Mouse (Mus musculus): Measurements from ENCODE around the gene Ago4. TPM values are rescaled to one million over a fixed set of nuclear protein-coding genes. Genes with fewer than 3 reads are reported as not detected.
A peak's percentile ranks its signal among the peaks of the same experiment; 100 is the strongest.

The Ago4 gene
- polyA plus RNA-seq, 1 experiment from 2014 or later = 3.8 TPM

- peak overlapping the region; percentile 56 for H3K27ac ChIP-seq (ENCODE audit: low read length)
- H3K9ac ChIP-seq (ENCODE audit: low read length) = no peak overlapping the region
- 0 out of 2 replicates have a peak, but pooled peaks cover 2% of the 10 kb centered on the region for H3K36me3 ChIP-seq (ENCODE audit: control insufficient read depth, insufficient read depth, low read length)
- no peak overlapping the region for H3K4me2 ChIP-seq (ENCODE audit: low read depth, low read length)
- peaks cover 9% of the 10 kb centered on the region for H3K4me1 ChIP-seq (replicated peaks; ENCODE audit: control insufficient read depth, insufficient read depth, low read length)
- WGBS = 42% methylated on average over 6 of the region's 6 CpGs
- H3K9me3 ChIP-seq (ENCODE audit: control insufficient read depth, low read length) = no peaks in the 10 kb centered on the region
- no peak overlapping the region for H3K4me3 ChIP-seq (ENCODE audit: low read length)
- H3K27me3 ChIP-seq (ENCODE audit: control insufficient read depth, insufficient read depth, low read depth, low read length) = no peaks in the 10 kb centered on the region
- ATAC-seq (ENCODE audit: low read depth) = peak; percentile 89
Measured at GRCm38 (mm10) chr4:126502141-126502976, 30.9 kb downstream of the Ago4 start.

DNA sequence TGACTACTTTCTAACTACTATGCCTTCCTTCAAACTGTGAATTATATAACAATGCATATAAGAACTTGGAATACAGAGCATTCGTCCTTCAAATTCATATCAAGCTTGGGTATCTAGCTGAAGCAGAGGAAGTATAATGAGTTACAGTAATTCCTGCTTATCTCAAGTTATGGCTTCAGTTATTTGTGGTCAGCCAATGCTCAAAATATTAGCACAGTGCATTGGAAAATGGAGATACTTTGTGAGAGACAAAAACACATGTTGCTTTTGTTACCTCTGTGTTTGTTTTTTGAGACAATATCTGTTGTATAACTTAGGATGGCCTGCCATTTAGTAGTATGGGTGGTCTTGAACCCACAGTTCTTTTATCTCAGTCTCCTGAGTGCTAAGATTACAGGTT lies 34.7 kb downstream of the Ago4 start:
- Histone ChIP-seq H3K9me3 (ENCODE audit: control insufficient read depth, low read length) (no peaks in the 10 kb centered on the region), H3K4me3 (ENCODE audit: low read length) (no peak overlapping the region), H3K4me2 (ENCODE audit: low read depth, low read length) (no peak overlapping the region), H3K9ac (ENCODE audit: low read length) (no peak overlapping the region), H3K27ac (ENCODE audit: low read length) (no peak overlapping the region), H3K4me1 (replicated peaks; ENCODE audit: control insufficient read depth, insufficient read depth, low read length) (peaks cover 18% of the 10 kb centered on the region), H3K36me3 (ENCODE audit: control insufficient read depth, insufficient read depth, low read length) (no peaks in the 10 kb centered on the region), H3K27me3 (ENCODE audit: control insufficient read depth, insufficient read depth, low read depth, low read length) (no peaks in the 10 kb centered on the region)
- 79% methylated on average over 1 of the region's 1 CpGs for WGBS
- no peak for ATAC-seq (ENCODE audit: low read depth)

GRCm38 (mm10) chr4:126496963-126497362 lies 36.3 kb downstream of the Ago4 start:
- no peak overlapping the region for H3K4me2 ChIP-seq (ENCODE audit: low read depth, low read length)
- no peaks in the 10 kb centered on the region for H3K27me3 ChIP-seq (ENCODE audit: control insufficient read depth, insufficient read depth, low read depth, low read length)
- H3K9ac ChIP-seq (ENCODE audit: low read length) = no peak overlapping the region
- no peak for ATAC-seq (ENCODE audit: low read depth)
- no peak overlapping the region for H3K4me3 ChIP-seq (ENCODE audit: low read length)
- H3K36me3 ChIP-seq (ENCODE audit: control insufficient read depth, insufficient read depth, low read length) = peaks cover 5% of the 10 kb centered on the region; the same call in 1 of the 2 replicates
- H3K4me1 ChIP-seq (replicated peaks; ENCODE audit: control insufficient read depth, insufficient read depth, low read length) = peaks cover 9% of the 10 kb centered on the region
- peak overlapping the region; percentile 93 for H3K27ac ChIP-seq (ENCODE audit: low read length)
- no peaks in the 10 kb centered on the region for H3K9me3 ChIP-seq (ENCODE audit: control insufficient read depth, low read length)
- WGBS = 63% methylated on average over 2 of the region's 2 CpGs

DNA sequence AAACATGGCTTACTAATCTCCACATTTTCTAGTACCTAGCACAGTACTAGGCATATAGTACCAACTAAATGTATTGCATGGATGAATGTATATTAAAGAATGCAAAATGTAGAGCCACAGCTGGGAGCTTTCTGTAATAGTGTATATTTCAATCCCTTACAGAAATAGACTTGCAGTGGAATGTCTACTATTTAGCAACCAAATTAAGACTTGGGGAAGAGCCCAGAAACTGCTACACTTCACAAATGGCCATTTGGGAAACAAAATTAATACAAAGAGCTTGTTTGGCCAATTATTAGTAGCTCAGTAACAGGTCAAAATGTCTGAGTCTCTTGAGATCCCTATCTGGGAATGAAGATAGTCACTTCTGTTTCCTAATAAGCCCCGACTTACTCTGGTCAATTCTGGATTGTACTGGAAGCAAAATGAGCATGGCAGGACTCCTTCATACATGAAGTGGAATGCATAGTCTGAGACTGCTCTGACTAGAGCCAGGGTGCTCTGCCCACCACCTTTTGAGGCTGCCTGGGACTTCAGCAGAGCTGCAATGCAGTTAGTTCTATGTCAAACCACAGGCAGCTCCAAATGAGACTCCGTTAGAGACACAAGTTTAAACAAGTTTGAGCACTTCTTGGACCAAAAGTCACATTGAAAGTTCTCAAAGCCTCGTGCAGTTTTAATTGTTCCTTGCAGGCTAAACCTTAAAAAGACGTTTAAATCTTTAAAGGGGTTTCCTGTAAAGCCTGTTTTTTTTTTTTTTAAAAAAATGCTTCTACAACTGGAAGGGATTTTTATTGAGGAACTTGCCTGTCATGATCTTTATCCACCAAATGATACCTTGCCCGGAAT lies 37.1 kb downstream of the Ago4 start:
- Histone ChIP-seq H3K27me3 (ENCODE audit: control insufficient read depth, insufficient read depth, low read depth, low read length) (no peaks in the 10 kb centered on the region), H3K4me1 (replicated peaks; ENCODE audit: control insufficient read depth, insufficient read depth, low read length) (peaks cover 9% of the 10 kb centered on the region), H3K4me2 (ENCODE audit: low read depth, low read length) (no peak overlapping the region), H3K36me3 (ENCODE audit: control insufficient read depth, insufficient read depth, low read length) (peaks cover 5% of the 10 kb centered on the region; the same call in 1 of the 2 replicates), H3K9me3 (ENCODE audit: control insufficient read depth, low read length) (no peaks in the 10 kb centered on the region), H3K4me3 (ENCODE audit: low read length) (no peak overlapping the region), H3K9ac (ENCODE audit: low read length) (no peak overlapping the region), H3K27ac (ENCODE audit: low read length) (peak overlapping the region; percentile 97)
- ATAC-seq (ENCODE audit: low read depth) = peak; percentile 90
- WGBS = 45% methylated on average over 5 of the region's 5 CpGs

DNA sequence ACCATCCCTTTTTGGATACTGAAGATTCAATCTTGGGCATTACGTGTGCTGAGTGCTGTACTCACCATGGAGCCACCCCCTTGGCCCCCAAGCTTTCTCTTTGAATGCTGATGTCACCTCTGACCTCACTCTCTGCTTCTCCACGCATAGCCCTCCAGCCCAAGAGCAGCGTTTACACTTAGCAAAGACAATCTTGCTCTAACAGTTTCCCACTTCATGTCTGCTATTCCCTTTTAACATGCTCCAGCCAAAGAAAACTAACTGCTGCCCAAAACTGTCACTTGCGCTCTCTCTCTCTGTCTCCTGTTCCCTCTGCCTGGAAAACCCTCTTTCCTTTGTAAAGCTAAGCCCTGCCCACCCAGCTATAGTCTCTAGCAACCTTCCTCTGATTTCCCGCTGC lies 37.8 kb downstream of the Ago4 start:
- H3K9ac ChIP-seq (ENCODE audit: low read length) = no peak overlapping the region
- ATAC-seq (ENCODE audit: low read depth) = peak; percentile 84
- H3K27ac ChIP-seq (ENCODE audit: low read length) = peak overlapping the region; percentile 97
- H3K4me3 ChIP-seq (ENCODE audit: low read length) = no peak overlapping the region
- no peak overlapping the region for H3K4me2 ChIP-seq (ENCODE audit: low read depth, low read length)
- peaks cover 11% of the 10 kb centered on the region for H3K4me1 ChIP-seq (replicated peaks; ENCODE audit: control insufficient read depth, insufficient read depth, low read length)
- H3K36me3 ChIP-seq (ENCODE audit: control insufficient read depth, insufficient read depth, low read length) = peaks cover 5% of the 10 kb centered on the region; the same call in 1 of the 2 replicates
- no peaks in the 10 kb centered on the region for H3K9me3 ChIP-seq (ENCODE audit: control insufficient read depth, low read length)
- WGBS = 38% methylated on average over 5 of the region's 5 CpGs
- H3K27me3 ChIP-seq (ENCODE audit: control insufficient read depth, insufficient read depth, low read depth, low read length) = no peaks in the 10 kb centered on the region

GRCm38 (mm10) chr4:126493416-126493815 lies 39.9 kb downstream of the Ago4 start:
- ATAC-seq (ENCODE audit: low read depth) = no peak
- Histone ChIP-seq H3K36me3 (ENCODE audit: control insufficient read depth, insufficient read depth, low read length) (peaks cover 5% of the 10 kb centered on the region; the same call in 1 of the 2 replicates), H3K9me3 (ENCODE audit: control insufficient read depth, low read length) (no peaks in the 10 kb centered on the region), H3K27ac (ENCODE audit: low read length) (no peak overlapping the region), H3K4me3 (ENCODE audit: low read length) (no peak overlapping the region), H3K27me3 (ENCODE audit: control insufficient read depth, insufficient read depth, low read depth, low read length) (no peaks in the 10 kb centered on the region), H3K4me2 (ENCODE audit: low read depth, low read length) (no peak overlapping the region), H3K4me1 (replicated peaks; ENCODE audit: control insufficient read depth, insufficient read depth, low read length) (peaks cover 11% of the 10 kb centered on the region), H3K9ac (ENCODE audit: low read length) (no peak overlapping the region)
- 70% methylated on average over 4 of the region's 4 CpGs for WGBS

- H3K4me2 ChIP-seq (ENCODE audit: low read depth, low read length) = no peak overlapping the region
- no peaks in the 10 kb centered on the region for H3K9me3 ChIP-seq (ENCODE audit: control insufficient read depth, low read length)
- no peaks in the 10 kb centered on the region for H3K27me3 ChIP-seq (ENCODE audit: control insufficient read depth, insufficient read depth, low read depth, low read length)
- peaks cover 10% of the 10 kb centered on the region for H3K4me1 ChIP-seq (replicated peaks; ENCODE audit: control insufficient read depth, insufficient read depth, low read length)
- ATAC-seq (ENCODE audit: low read depth) = no peak
- H3K27ac ChIP-seq (ENCODE audit: low read length) = no peak overlapping the region
- H3K4me3 ChIP-seq (ENCODE audit: low read length) = no peak overlapping the region
- peaks cover 5% of the 10 kb centered on the region; the same call in 1 of the 2 replicates for H3K36me3 ChIP-seq (ENCODE audit: control insufficient read depth, insufficient read depth, low read length)
- 56% methylated on average over 5 of the region's 5 CpGs for WGBS
- H3K9ac ChIP-seq (ENCODE audit: low read length) = no peak overlapping the region
Measured at GRCm38 (mm10) chr4:126491977-126492376, 41.3 kb downstream of the Ago4 start.

DNA sequence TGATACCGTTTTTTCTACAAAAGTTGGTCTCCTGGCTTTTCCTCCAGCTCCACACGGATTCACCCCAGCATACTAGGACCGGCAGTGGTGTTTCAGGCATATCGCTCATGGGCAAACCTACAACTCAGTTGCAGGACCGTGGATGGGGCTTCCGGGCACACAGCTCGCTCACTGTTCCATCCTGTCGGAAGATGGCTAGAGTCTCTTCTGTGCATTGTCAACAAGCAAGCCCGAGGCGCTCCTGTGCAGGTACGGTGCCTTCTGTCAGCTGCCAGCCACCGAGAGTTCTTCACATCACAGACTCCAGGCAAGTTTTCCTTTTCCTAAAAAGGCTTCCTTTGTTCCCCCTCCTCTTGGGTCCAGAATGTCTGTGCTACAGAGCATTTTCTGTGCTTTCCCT lies 42.5 kb downstream of the Ago4 start:
- no peak overlapping the region for H3K4me3 ChIP-seq (ENCODE audit: low read length)
- H3K36me3 ChIP-seq (ENCODE audit: control insufficient read depth, insufficient read depth, low read length) = peaks cover 5% of the 10 kb centered on the region; the same call in 1 of the 2 replicates
- H3K27ac ChIP-seq (ENCODE audit: low read length) = no peak overlapping the region
- H3K27me3 ChIP-seq (ENCODE audit: control insufficient read depth, insufficient read depth, low read depth, low read length) = no peaks in the 10 kb centered on the region
- WGBS = 65% methylated on average over 12 of the region's 12 CpGs
- no peak for ATAC-seq (ENCODE audit: low read depth)
- H3K4me2 ChIP-seq (ENCODE audit: low read depth, low read length) = no peak overlapping the region
- no peaks in the 10 kb centered on the region for H3K9me3 ChIP-seq (ENCODE audit: control insufficient read depth, low read length)
- no peak overlapping the region for H3K9ac ChIP-seq (ENCODE audit: low read length)
- H3K4me1 ChIP-seq (replicated peaks; ENCODE audit: control insufficient read depth, insufficient read depth, low read length) = peaks cover 5% of the 10 kb centered on the region; the same call in 1 of the 2 replicates

DNA sequence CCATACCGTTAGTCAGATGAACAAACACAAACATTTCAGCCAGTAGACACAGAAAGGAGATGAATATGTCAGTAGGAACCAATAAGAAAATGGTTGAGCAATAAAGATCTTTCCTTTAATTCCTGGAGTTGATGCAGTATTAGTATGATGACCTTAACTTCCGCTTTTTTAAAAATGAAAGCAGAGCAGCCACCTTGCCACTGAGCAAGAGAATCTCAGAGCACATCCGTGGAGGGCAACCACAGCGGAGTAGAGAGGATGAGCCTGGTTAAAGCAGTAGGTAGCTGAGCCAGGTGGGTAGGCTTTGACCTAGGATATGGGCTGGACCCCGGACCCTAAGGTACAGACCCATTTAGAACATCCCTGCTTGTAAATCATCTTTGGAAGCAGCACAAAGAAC lies 43.5 kb downstream of the Ago4 start:
- ATAC-seq (ENCODE audit: low read depth) = no peak
- H3K4me2 ChIP-seq (ENCODE audit: low read depth, low read length) = no peak overlapping the region
- H3K9ac ChIP-seq (ENCODE audit: low read length) = no peak overlapping the region
- peaks cover 5% of the 10 kb centered on the region; the same call in 1 of the 2 replicates for H3K36me3 ChIP-seq (ENCODE audit: control insufficient read depth, insufficient read depth, low read length)
- H3K4me1 ChIP-seq (replicated peaks; ENCODE audit: control insufficient read depth, insufficient read depth, low read length) = 0 out of 2 replicates have a peak, but pooled peaks cover 2% of the 10 kb centered on the region
- WGBS = 76% methylated on average over 5 of the region's 5 CpGs
- H3K27ac ChIP-seq (ENCODE audit: low read length) = no peak overlapping the region
- H3K27me3 ChIP-seq (ENCODE audit: control insufficient read depth, insufficient read depth, low read depth, low read length) = no peaks in the 10 kb centered on the region
- no peaks in the 10 kb centered on the region for H3K9me3 ChIP-seq (ENCODE audit: control insufficient read depth, low read length)
- no peak overlapping the region for H3K4me3 ChIP-seq (ENCODE audit: low read length)

All from lung, embryonic 16.5 days (tissue).